Mouse (Mus musculus) embryo, embryonic 10 days (tissue): Measurements from ENCODE around the gene Chpf.

Source experiments
- DNase-seq: peaks from one replicate; pipeline ENCODE4 v3.0.0-alpha.2; 2015; ENCODE audit warnings: low spot score

Gene Chpf

DNA sequence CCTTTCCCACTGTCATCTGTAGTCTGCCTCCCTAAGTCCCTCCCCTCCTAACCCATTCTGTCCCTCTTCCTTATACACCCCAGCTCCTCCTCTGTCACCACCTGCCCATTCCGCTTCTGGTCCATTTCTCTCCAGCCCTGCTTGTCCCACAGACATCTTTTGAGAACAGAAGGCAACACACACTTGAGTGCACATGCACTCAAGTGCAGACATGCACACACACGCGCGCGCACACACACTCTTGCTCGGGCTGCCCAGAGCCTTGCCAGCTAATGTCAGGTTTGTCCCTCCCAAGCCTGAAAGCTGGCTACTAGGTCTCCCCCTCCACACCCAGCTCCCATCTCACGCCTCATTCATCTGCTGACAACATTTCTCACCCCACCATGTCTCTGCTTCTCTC, 38.4 kb downstream of the Chpf start:
- DNase-seq: no peak

DNA sequence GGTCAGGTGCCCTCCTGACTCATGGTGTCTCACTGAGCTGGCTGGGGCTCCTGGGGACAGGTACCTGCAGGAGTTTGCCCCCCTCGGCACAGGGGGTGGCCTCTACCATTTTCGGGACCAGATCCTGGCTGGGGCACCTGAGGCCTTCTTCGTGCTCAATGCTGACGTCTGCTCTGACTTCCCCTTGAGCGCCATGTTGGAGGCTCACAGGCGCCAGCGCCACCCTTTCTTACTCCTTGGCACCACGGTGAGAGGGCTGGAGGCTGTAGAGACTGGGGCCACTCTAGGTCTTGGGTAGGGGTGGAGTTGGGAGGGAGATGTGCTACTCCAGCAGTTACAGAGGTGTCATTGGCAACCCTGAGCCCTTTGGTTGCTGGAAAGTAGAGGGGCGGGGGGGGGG, 40.3 kb downstream of the Chpf start:
- DNase-seq: no peak

DNA sequence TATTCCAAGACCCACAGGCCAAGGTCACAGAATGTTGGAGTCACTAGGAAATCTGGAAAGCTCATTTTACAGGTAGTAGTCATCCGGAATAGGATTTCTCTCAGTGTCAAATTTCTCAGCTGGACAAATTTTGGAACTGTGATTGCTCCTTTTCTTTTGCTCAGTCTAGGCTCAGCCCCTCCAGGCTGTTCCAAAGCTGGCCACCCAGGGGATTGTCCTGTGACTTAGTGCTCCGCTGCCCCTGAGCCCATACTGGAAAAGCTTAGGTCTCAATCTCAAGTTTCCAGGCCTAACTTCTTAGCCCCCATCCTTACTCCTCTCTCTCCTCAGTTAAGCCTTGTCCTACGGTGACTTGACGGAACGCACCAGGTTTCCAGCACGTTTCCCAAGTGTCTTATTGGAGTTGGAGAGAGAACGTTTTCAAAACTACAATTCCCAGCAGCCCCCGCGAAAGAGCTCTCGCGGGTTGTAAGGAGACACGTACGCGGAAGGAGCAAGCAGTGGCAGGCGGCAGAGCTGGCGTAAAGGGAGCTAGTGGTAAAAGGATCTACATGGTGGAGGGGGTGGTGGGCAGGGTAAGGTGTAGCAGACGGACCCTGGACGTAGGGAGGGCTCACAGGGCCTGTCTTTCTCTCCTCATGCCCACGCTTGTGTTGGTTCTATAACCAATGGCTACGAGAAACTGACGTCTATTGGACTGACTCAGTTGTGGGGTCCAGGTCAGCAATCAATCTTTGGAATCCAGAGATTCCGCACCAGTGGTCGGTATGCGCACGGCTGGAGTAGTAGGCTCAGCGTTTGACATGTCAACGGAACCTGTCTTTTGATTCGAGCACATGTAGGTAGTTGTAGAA, 43.4 kb downstream of the Chpf start, which contains the start of gene Gmppa:
Gene Gmppa (plus strand): TSS at position 456 of the 854 bp plus-strand sequence.
- peak; percentile 92 for DNase-seq

DNA sequence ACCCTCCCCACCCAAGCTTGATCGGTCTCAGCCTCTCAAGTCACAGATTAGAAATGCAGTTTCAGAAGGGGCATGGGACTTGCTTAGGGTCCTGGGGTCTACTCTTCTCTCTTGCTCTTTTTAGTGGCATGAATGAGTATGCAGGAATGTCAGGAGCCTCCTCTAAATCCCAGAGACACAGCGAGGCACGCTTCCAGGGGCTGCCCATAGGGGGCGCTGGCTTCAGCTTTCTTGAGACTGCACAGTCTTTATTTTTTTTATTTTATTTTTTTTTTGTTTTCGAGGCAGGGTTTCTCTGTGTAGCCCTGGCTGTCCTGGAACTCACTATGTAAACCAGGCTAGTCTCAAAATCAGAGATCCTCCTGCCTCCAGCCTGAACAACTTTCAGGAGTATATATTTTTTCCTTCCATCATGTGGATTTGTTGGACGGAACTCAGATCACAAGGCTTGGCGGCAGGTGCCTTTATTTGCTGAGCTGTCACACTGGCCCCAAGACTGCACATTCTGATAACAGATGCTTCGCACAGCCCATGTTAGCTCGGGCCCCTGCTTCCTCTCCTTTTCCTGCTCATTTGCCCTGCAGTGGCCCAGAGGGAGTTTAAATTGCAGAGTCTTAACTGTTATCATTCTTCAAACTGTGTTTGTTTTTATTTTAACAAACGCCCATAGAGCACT, 53.2 kb downstream of the Chpf start:
- DNase-seq: peak; percentile 73
